Mouse (Mus musculus) kidney, adult 9 months (tissue): Measurements from ENCODE around the gene Fyn.
A peak's percentile ranks its signal among the peaks of the same experiment; 100 is the strongest.

Source experiments
- DNase-seq: peaks from one replicate; pipeline ENCODE4 v3.0.0; 2022

The Fyn gene

GRCm38 (mm10) chr10:39583718-39584117 lies 215.1 kb downstream of the Fyn start:
- no peak for DNase-seq

GRCm38 (mm10) chr10:39587290-39587925 lies 218.8 kb downstream of the Fyn start:
- DNase-seq = no peak

GRCm38 (mm10) chr10:39587973-39588746 lies 219.5 kb downstream of the Fyn start:
- DNase-seq = no peak

- DNase-seq = no peak
These were observed 221.3 kb downstream of the Fyn start for GRCm38 (mm10) chr10:39589765-39590546.

- DNase-seq = no peak
These were observed 222.0 kb downstream of the Fyn start for GRCm38 (mm10) chr10:39590629-39591028.

- DNase-seq = no peak
These were observed 223.8 kb downstream of the Fyn start for GRCm38 (mm10) chr10:39592501-39592900.

GRCm38 (mm10) chr10:39594716-39595115 lies 226.1 kb downstream of the Fyn start:
- DNase-seq = no peak

- DNase-seq = no peak
These were observed 227.2 kb downstream of the Fyn start for GRCm38 (mm10) chr10:39595862-39596261.

- DNase-seq = no peak
These were observed 228.6 kb downstream of the Fyn start for GRCm38 (mm10) chr10:39597116-39597791.

- no peak for DNase-seq
These were observed 229.1 kb downstream of the Fyn start for GRCm38 (mm10) chr10:39597792-39598183.

GRCm38 (mm10) chr10:39599601-39600000 lies 230.9 kb downstream of the Fyn start:
- no peak for DNase-seq

- no peak for DNase-seq
These were observed 231.5 kb downstream of the Fyn start for GRCm38 (mm10) chr10:39600115-39600514.

- no peak for DNase-seq
These were observed 232.4 kb downstream of the Fyn start for GRCm38 (mm10) chr10:39601068-39601467.

- no peak for DNase-seq
These were observed 237.8 kb downstream of the Fyn start for GRCm38 (mm10) chr10:39606434-39606833.

- no peak for DNase-seq
These were observed 242.6 kb downstream of the Fyn start for GRCm38 (mm10) chr10:39611234-39611633.

GRCm38 (mm10) chr10:39612131-39612530 lies 243.5 kb downstream of the Fyn start:
- no peak for DNase-seq

GRCm38 (mm10) chr10:39612633-39612988 lies 244.0 kb downstream of the Fyn start, which contains the start of gene Traf3ip2:
Traf3ip2 (plus strand) TSS chr10:39612934.
- DNase-seq = no peak

- peak; percentile 92 for DNase-seq
These were observed 244.6 kb downstream of the Fyn start for GRCm38 (mm10) chr10:39612989-39613831.

GRCm38 (mm10) chr10:39613973-39614372 lies 245.3 kb downstream of the Fyn start:
- peak; percentile 18 for DNase-seq

- DNase-seq = peak; percentile 47
These were observed 246.0 kb downstream of the Fyn start for GRCm38 (mm10) chr10:39614676-39615075.
